Mouse (Mus musculus) liver, postnatal 0 days (tissue): ENCODE measurements around the gene Krt24.

ENCODE experiments used
- CTCF ChIP-seq: sonication (generic); IDR thresholded peaks from 2 replicates; pipeline ENCODE4 v1.5.1; 2016; ENCODE audit warnings: antibody characterized with exemption, low read depth
- EP300 ChIP-seq: IDR thresholded peaks from 2 replicates; pipeline ENCODE4 v1.6.1; 2016; ENCODE audit warnings: antibody characterized with exemption, low read depth, mild to moderate bottlenecking

GRCm38 (mm10) chr11:99250241-99250640 lies 34.8 kb downstream of the Krt24 start:
- no peak for TF ChIP-seq EP300
- TF ChIP-seq CTCF, result no peak
